Mouse (Mus musculus): ENCODE data around the gene Pramel6.
"Not testable (repeated sequence)": the region's sequence is repeated elsewhere in the genome, so short reads cannot be mapped to it uniquely, and the experiment has no call there.

DNA sequence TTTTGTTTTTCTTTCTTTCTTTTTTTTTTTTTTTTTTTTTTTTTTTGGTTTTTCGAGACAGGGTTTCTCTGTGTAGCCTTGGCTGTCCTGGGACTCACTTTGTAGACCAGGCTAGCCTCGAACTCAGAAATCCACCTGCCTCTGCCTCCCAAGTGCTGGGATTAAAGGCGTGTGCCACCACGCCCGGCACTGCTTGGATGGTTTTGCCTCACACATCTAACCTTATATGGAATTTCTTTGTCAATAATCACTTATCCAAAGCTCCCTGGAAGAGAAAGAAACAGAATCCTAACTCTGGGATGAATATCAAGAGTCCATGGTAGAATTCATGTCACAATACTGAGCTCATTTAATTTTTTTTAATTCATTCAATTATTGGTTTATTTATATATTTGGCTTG, 9.4 kb upstream of the Pramel6 start, which contains the start of gene Pramel7:
- TF ChIP-seq CTCF (IDR thresholded peaks at IDR 0.05; ENCODE audit: low read depth, low read length); POLR2A (IDR thresholded peaks at IDR 0.05; ENCODE audit: borderline replicate concordance, low read depth, low read length): not testable (repeated sequence)

All from bone marrow macrophage, adult 2 months (primary cell).